Mouse (Mus musculus): ENCODE measurements at regions not wholly inside any gene's neighbourhood (a gene's known extent, or its start where the extent isn't known, plus 50 kb on each side); places are given as distances from the start of the nearest gene placed in this dataset.

- TF ChIP-seq CTCF (IDR thresholded peaks at IDR 0.05; ENCODE audit: extremely low read depth, insufficient read depth, insufficient read length, insufficient replicate concordance) (no peak), POLR2A (IDR thresholded peaks at IDR 0.05; ENCODE audit: low read depth, low read length) (no peak)
Measured at GRCm38 (mm10) chr12:29141132-29141531, 387.1 kb upstream of the Myt1l start.

Data from spleen, adult 2 months (tissue).